Mouse (Mus musculus): ENCODE measurements around the gene Tmem54.

The Tmem54 gene

GRCm38 (mm10) chr4:129105356-129105755, at the start of gene Tmem54:
Tmem54 (plus strand) TSS chr4:129105548.
- DNase-seq (ENCODE audit: inconsistent age in 2 of 2, low spot score in 1 of 2) = no peak

- no peak for DNase-seq (ENCODE audit: inconsistent age in 2 of 2, low spot score in 1 of 2)
Measured at GRCm38 (mm10) chr4:129055562-129055961, 49.8 kb upstream of the Tmem54 start.

DNA sequence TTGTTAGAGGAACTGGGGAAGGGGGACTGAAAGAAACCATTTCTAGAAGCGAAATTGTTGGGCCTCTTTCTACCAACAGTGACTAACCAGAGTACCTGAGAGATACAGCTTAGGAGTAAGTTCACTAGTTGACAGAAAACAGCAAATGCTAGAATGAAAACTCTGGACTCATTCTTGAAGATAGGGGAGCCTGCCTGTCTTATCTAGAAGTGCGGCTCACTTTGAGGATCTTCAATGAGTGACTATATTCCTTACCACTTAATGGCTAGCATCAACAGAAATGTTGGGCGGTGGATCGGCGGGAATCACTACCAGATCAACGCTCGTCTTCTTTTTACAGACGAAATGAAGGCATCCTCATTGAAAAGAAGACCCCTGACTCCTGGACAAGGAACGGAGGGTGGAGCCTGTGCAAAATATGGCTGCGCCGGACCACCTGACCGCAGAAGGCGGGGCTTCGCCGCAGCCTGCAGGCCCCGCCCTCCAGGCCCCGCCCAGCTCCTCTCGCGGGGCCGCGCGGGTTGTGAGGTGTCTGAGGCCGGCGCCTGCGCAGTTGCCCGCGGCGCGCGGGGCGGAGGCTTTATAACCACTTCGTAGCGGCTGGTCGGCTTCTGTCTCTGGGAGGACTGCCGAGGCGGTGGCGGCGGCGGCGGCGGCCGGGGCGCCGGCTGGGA, 47.7 kb upstream of the Tmem54 start:
- DNase-seq (ENCODE audit: inconsistent age in 2 of 2, low spot score in 1 of 2) = peak; percentile 97 to 98

DNA sequence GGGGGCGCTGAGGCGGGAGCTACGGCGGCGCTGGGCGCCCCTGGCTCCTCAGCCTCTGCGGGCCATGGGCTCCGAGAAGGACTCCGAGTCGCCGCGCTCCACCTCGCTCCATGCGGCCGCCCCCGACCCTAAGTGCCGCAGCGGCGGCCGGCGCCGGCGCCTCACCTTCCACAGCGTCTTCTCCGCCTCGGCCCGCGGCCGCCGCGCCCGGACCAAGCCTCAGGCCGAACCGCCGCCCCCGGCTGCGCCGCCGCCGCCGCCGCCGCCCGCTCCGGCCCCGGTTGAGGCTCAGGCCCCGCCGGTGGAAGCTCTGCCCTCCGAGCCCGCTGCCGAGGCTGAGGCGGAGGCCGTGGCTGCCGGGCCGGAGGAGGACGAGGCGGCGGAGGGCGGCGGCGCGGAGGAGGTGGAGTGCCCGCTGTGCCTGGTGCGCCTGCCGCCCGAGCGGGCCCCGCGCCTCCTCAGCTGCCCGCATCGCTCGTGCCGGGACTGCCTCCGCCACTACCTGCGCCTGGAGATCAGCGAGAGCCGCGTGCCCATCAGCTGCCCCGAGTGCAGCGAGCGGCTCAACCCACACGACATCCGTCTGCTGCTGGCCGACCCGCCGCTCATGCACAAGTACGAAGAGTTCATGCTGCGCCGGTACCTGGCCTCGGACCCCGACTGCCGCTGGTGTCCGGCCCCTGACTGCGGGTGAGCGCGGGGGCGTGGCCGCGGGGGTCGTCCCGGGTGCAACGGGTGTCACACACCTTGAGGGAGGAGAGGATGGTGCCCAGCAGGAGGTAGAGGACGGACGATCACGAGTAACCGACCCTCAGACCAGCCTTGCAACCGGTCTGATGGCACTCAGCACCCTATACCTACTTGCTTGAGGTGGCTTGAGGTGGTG, 46.9 kb upstream of the Tmem54 start, which contains the start of gene Rnf19b:
Rnf19b (plus strand) TSS at position 65 of the 886 bp plus-strand sequence.
- peak; percentile 73 to 87 for DNase-seq (ENCODE audit: inconsistent age in 2 of 2, low spot score in 1 of 2)

GRCm38 (mm10) chr4:129059125-129059551, 46.2 kb upstream of the Tmem54 start:
- DNase-seq (ENCODE audit: inconsistent age in 2 of 2, low spot score in 1 of 2) = peak; percentile 41 to 72

DNA sequence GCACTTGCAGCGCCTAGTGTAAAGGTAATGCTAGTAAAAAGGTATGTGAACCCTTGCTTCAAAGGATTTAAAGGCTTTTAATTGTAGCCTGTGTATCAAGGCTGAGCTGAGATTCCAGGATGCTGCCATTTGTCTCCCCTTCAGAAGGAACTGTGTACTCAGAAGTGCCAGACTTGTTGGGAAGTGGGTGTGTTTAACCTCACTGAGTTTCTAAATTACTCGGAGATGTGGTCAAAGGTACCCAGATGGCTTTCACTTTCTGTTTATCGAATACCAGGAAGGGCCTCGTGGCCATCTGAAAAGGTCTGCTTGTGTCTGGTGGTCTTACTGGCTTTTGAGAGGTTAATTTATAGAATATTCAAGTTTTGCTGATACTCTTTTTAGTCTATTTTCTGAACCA, 45.4 kb upstream of the Tmem54 start:
- peak in 1 of 2 experiments; percentile 63 for DNase-seq (ENCODE audit: inconsistent age in 2 of 2, low spot score in 1 of 2)

DNA sequence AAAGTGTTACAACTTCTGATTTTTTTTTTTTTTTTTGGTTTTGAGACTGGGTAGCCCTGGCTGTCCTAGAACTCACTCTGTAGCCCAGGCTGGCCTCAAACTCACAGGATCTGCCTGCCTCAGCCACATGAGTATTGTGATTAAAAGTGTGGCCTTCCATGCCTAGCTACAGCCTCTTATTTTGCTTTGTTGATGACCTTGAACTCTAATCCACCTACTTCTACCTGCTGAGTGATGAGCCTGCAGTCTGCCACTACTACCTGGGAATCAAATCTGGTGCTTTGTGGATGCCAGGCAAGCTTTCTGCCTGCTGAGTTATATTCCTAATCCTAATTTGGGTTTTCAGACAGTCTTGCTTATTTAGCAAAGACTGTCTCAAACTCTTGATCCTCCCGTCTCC, 43.9 kb upstream of the Tmem54 start:
- no peak for DNase-seq (ENCODE audit: inconsistent age in 2 of 2, low spot score in 1 of 2)

GRCm38 (mm10) chr4:129062281-129063075, 42.9 kb upstream of the Tmem54 start:
- no peak for DNase-seq (ENCODE audit: inconsistent age in 2 of 2, low spot score in 1 of 2)

DNA sequence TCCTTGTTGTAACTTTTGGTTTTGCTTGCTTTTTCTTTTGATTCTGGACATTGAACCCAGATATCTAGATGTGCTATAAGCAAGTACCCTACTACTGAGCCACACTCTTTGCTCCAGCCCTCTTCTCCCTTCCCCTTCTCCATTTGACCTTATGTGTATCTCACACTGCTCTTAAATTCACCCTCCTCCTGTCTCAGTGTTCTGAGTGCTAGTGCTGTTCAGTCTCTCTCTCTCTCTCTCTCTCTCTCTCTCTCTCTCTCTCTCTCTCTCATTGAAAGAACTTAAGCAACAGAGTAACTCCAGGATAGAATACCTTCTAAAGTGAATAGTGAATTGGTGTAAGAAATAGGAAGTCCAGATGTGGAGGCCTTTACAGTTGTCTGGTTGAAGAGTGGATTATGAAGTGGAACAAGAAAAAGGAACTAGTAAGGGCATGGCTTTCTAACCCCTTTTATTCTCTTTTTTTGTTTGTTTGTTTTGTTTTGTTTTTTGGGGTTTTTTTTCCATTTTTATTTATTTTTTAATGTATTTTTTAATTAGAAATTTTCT, 39.6 kb upstream of the Tmem54 start:
- DNase-seq (ENCODE audit: inconsistent age in 2 of 2, low spot score in 1 of 2) = no peak

DNA sequence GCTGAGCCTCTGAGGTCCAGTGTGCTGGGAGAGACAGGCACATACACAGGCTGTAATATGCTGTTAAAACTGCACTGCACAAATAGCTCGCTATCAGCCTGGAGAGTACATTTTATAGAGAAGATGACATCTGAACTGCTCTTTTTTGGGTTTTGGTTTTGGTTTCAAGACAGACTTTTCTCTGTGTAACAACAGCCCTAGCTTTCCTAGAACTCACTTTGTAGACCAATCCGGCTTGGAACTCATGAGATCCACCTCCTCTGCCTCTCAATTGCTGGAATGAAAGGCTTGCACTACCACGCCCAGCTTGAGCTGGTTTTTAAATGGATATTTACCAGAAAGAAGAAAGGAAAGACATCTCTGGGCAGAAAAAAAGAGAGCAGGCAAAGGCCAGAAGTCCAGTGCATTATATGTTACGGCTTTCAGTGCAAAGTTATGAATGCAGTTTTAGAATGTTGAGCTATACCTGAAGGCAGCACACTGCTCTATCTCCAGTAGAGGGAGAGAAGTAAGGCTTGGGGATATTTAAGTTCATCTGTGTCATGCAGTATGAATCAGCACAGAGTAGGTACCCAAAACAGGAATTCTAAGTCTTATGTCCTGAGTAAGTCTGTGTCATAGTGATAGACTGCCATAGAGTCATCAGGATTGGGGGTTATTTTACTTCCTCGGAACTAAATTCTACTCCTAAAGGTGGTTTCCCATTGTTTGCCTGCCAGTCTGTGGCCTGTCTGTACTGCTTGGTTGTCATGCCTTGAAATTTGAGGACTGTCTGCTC, 37.5 kb upstream of the Tmem54 start:
- DNase-seq (ENCODE audit: inconsistent age in 2 of 2, low spot score in 1 of 2) = no peak

DNA sequence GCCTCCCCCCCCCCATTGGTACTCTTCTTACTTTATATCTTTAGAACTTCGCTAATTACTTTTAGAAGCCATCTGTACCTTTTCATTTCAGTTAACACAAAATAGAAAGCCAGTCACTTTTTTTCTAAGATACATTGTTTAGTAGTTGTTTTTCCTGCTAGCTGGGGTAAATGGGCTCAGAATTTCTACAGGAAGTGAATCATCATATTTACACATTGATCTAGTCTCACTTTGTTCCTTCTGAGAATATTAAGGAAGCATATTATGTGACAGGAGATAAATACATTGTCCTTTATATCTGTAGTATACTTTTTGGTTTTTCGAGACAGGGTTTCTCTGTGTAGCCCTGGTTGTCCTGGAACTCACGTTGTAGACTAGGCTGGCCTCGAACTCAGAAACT, 36.5 kb upstream of the Tmem54 start:
- DNase-seq (ENCODE audit: inconsistent age in 2 of 2, low spot score in 1 of 2) = no peak

GRCm38 (mm10) chr4:129079126-129079525, 26.2 kb upstream of the Tmem54 start:
- DNase-seq (ENCODE audit: inconsistent age in 2 of 2, low spot score in 1 of 2) = no peak

DNA sequence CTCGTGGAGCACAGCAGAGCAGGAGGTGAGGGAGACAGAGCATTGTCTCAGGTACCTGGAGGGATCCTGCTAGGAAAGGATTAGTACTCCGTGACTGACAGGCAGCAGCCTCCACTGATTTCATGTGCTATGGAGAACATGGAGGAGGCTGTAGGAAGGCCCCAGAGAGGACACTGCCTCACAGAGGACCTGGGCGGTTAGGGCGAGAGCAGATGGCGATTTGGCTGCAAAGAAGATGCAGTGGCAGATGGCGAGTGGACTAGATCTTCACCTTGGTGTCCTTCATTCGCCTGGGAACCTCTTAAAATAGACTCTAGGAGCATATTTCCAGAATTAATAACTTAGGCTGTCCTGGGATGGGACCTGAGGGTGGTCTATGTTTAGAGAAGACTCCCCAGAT, 24.3 kb upstream of the Tmem54 start:
- no peak for DNase-seq (ENCODE audit: inconsistent age in 2 of 2, low spot score in 1 of 2)

DNA sequence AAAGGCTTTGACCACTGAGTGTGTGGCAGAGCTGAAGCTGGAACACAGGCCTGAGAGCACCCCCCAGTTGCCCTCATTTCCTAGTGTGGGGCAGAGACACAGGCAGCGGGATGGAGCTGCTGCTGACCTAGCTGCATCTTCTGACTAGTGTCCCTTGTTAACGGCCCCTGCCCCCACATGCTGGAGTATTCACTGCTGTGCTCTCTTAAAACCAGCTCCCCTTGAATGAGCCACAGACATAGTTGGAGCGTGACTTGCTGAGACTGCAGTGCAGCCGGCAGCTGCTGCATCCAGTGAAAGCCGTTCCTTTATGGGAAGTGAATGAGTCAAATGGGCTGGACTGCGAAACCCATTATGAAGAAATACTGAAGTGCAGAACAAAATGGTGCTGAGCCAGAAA, 23.8 kb upstream of the Tmem54 start:
- DNase-seq (ENCODE audit: inconsistent age in 2 of 2, low spot score in 1 of 2) = peak in 1 of 2 experiments; percentile 47

DNA sequence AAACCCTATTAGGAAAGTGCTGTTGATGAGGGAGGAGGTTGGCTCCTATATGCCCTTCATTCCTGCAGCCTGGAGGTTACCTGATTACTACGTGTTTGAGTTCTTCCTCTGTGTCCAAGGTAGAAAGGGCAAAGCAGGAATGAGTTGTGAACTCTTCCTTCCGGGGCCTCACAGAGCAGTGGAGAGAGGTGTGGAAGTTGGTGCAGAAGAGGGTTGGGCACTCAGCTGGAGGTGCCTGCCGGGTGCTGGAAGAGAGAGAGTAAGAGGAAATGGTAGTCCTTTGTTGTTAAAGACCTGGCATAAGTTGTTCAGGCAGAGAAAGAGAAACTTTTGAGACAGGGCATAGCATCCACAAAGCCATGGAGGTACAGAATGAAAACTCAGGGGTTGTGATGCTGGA, 23.4 kb upstream of the Tmem54 start:
- no peak for DNase-seq (ENCODE audit: inconsistent age in 2 of 2, low spot score in 1 of 2)

- DNase-seq (ENCODE audit: inconsistent age in 2 of 2, low spot score in 1 of 2) = peak; percentile 72 to 90
Measured at GRCm38 (mm10) chr4:129082379-129083115, 22.8 kb upstream of the Tmem54 start.

DNA sequence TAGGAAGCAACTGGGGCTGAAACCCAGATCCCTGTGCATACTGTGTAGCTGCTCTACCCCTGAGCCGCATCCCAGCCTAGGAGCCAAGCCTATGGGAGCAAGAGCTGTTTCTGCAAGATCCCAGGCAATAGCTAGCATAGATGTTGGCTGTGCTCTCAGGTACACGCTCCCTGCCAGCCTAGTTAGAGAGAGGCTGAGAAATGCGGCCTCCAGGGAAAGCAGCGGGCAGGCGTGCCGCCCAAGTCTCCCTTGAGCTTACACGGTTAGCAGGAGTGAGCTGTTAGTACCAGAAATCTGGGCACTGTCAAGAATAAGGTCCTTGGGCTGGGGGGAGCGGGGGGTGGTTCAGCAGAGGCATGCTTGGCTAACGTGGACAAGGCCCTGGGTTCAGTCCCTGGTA, 20.5 kb upstream of the Tmem54 start:
- DNase-seq (ENCODE audit: inconsistent age in 2 of 2, low spot score in 1 of 2) = no peak

DNA sequence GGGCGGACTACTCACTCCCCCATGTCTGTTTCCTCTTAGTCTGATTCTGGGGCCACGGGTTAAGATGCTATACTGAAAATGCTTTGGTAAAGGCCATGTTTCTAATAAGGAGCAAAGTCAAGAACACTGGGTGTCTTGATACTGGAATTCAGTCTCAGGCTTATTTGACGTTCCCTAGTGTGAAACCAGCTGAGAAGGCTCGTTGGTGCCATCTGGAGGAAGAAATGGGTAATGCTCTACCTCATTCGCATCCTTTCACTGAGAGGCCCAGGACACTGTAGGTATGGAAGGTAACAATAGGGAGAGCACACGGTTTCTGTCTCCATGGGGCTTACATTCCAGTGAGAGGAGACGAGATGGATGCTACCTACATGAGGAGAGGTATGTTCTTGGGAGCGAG, 19.3 kb upstream of the Tmem54 start:
- peak; percentile 58 to 91 for DNase-seq (ENCODE audit: inconsistent age in 2 of 2, low spot score in 1 of 2)

DNA sequence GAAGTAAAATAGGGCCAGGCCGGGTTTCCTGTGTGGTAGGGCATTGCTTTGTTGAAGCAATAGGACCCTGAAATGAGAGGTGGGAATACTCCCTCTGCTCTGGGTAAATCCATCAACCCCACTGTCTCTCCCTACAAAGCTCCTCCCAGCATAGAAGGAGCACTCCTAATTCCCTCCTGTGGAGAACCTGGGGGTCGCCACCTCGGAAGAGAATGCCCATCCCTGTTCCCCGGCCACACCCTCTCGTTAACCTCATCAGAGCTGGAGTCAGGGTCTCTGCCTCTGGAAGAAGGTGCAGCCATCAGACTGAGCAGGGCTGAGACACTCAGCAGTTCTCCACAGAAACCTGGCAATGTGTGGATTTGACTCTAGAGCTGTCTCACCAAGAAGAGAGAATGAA, 17.5 kb upstream of the Tmem54 start:
- no peak for DNase-seq (ENCODE audit: inconsistent age in 2 of 2, low spot score in 1 of 2)

DNA sequence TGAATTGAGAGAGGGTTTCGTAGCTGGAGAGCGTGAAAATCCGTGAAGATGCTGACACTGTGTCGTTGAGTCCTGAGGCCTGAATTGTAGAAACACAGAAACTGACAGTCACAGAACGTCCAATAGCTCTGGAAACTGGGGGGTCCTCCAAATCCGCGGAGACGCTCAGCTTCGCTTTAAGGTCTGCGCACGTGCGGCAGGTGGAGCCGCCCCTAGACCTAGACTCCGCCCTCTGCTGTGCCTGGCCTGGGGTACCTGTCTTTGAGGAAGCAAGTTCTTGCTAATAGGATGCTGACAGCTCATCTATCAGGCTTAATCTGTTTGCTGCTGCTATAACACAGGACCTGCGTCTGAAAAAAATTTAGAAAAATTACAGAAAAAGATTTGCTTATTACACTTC, 10.1 kb upstream of the Tmem54 start:
- DNase-seq (ENCODE audit: inconsistent age in 2 of 2, low spot score in 1 of 2) = no peak
